Mouse (Mus musculus) erythroblast, embryonic 14.5 days (primary cell): ENCODE results near the gene Tenm4.

ENCODE experiments used
- GATA1 ChIP-seq: IDR thresholded peaks from 2 replicates; pipeline ENCODE4 v1.6.1; 2012; ENCODE audit warnings: low read length, inconsistent platforms, mixed read lengths
- TAL1 ChIP-seq: IDR thresholded peaks from 3 replicates; pipeline ENCODE4 v1.6.1; 2012; ENCODE audit warnings: low read length, inconsistent platforms, mixed read lengths

GRCm38 (mm10) chr7:96878511-96879276 lies 707.6 kb downstream of the Tenm4 start:
- TF ChIP-seq TAL1 (no peak), GATA1 (no peak)
